Mouse (Mus musculus) lung, embryonic 14.5 days (tissue): ENCODE results near the gene C77080. TPM values are rescaled to one million over a fixed set of nuclear protein-coding genes. Genes with fewer than 3 reads are reported as not detected.
A peak's percentile ranks its signal among the peaks of the same experiment; 100 is the strongest.
"Not testable (repeated sequence)": the region's sequence is repeated elsewhere in the genome, so short reads cannot be mapped to it uniquely, and the experiment has no call there.

Experiments
- ATAC-seq: fragments of 200-750 bp; cut with Nextera tagmentation; 2 replicates; pipeline ENCODE4 v1.8.0; 2017; ENCODE audit warnings: mild to moderate bottlenecking, moderate TSS enrichment, moderate library complexity; ENCODE audit not compliant: insufficient read depth
- DNase-seq: peaks from one replicate; pipeline ENCODE4 v3.0.0-alpha.2; 2015
- H3K27ac ChIP-seq: fragments of 300-500 bp; sonication (generic); 2 replicates; pipeline ENCODE4 v1.5.1; 2014; ENCODE audit warnings: low read depth, mild to moderate bottlenecking, moderate library complexity
- H3K27me3 ChIP-seq: fragments of 300-500 bp; sonication (generic); 2 replicates; pipeline ENCODE4 v1.6.1; 2014; ENCODE audit warnings: low read length, control low read depth; ENCODE audit not compliant: insufficient read depth
- H3K36me3 ChIP-seq: fragments of 300-500 bp; sonication (generic); 2 replicates; pipeline ENCODE4 v1.6.1; 2014; ENCODE audit warnings: control low read depth; ENCODE audit not compliant: insufficient read depth
- H3K4me1 ChIP-seq: fragments of 300-500 bp; sonication (generic); 2 replicates; pipeline ENCODE4 v1.6.1; 2014; ENCODE audit warnings: antibody characterized with exemption, control low read depth; ENCODE audit not compliant: insufficient read depth
- H3K4me2 ChIP-seq: fragments of 300-500 bp; sonication (generic); 2 replicates; pipeline ENCODE4 v1.6.1; 2014; ENCODE audit warnings: mild to moderate bottlenecking
- H3K4me3 ChIP-seq: fragments of 300-500 bp; sonication (generic); 2 replicates; pipeline ENCODE4 v1.5.1; 2014; ENCODE audit warnings: low read depth, low read length
- H3K9ac ChIP-seq: fragments of 300-500 bp; sonication (generic); 2 replicates; pipeline ENCODE4 v1.6.1; 2014
- H3K9me3 ChIP-seq: fragments of 300-500 bp; sonication (generic); 2 replicates; pipeline ENCODE4 v1.6.1; 2016; ENCODE audit warnings: low read depth, low read length, control low read depth
- CTCF ChIP-seq: IDR thresholded peaks from 2 replicates; pipeline ENCODE4 v1.5.1; 2016; ENCODE audit warnings: antibody characterized with exemption, low read depth
- WGBS: fragments of 180-500 bp; shearing (Covaris S2); extraction: QIAGEN DNeasy Blood & Tissue Kit; methylation state at CpG from one replicate; pipeline ENCODE4 v1.1.7; 2014; 5-methylcytosine and 5-hydroxymethylcytosine counted together
- polyA plus RNA-seq: library from polyadenylated mRNA; unstranded; fragments of >200 nt; fragmentation: Nextera tagmentation; extraction: Ambion mirVana; gene quantifications from 2 replicates; pipeline ENCODE4 v1.2.1, GENCODE M21; 2014

Gene C77080
- polyA plus RNA-seq, 1 experiment from 2014 or later: 2.8 TPM

- H3K27ac ChIP-seq: no peak overlapping the region
- WGBS: 83% methylated on average over 7 of the region's 7 CpGs
- H3K36me3 ChIP-seq: peaks cover 86% of the 10 kb centered on the region
- H3K9ac ChIP-seq: no peak overlapping the region
- ATAC-seq (no peak), DNase-seq (no peak)
- TF ChIP-seq CTCF: no peak
- no peaks in the 10 kb centered on the region for H3K9me3 ChIP-seq
- H3K4me1 ChIP-seq: peaks cover 6% of the 10 kb centered on the region; the same call in 1 of the 2 replicates
- no peak overlapping the region for H3K4me3 ChIP-seq
- 0 out of 2 replicates have a peak, but pooled peaks cover 7% of the 10 kb centered on the region for H3K27me3 ChIP-seq
- no peak overlapping the region for H3K4me2 ChIP-seq
These were observed 42.5 kb downstream of the C77080 start for GRCm38 (mm10) chr4:129218569-129219175.

- peaks cover 87% of the 10 kb centered on the region for H3K36me3 ChIP-seq
- H3K9me3 ChIP-seq, H3K4me1 ChIP-seq, H3K4me3 ChIP-seq, H3K9ac ChIP-seq, H3K27ac ChIP-seq, H3K4me2 ChIP-seq, ATAC-seq, H3K27me3 ChIP-seq: not testable (repeated sequence)
- peak; percentile 40 for TF ChIP-seq CTCF
- 70% methylated on average over 3 of the region's 3 CpGs for WGBS
- DNase-seq: peak; percentile 51
These were observed 48.7 kb downstream of the C77080 start for GRCm38 (mm10) chr4:129212486-129212885.

- no peak for ATAC-seq
- DNase-seq: peak; percentile 65
- Histone ChIP-seq H3K4me2 (no peak overlapping the region), H3K36me3 (peaks cover 87% of the 10 kb centered on the region), H3K9ac (no peak overlapping the region), H3K9me3 (no peaks in the 10 kb centered on the region), H3K27ac (no peak overlapping the region), H3K4me3 (no peak overlapping the region), H3K27me3 (no peaks in the 10 kb centered on the region), H3K4me1 (no peaks in the 10 kb centered on the region)
- TF ChIP-seq CTCF: no peak
- 61% methylated on average over 4 of the region's 4 CpGs for WGBS
These were observed 49.7 kb downstream of the C77080 start for GRCm38 (mm10) chr4:129211461-129211860.

- DNase-seq (peak; percentile 82), ATAC-seq (no peak)
- peak; percentile 72 for TF ChIP-seq CTCF
- no peak overlapping the region for H3K9ac ChIP-seq
- H3K4me1 ChIP-seq: no peaks in the 10 kb centered on the region
- no peak overlapping the region for H3K4me3 ChIP-seq
- H3K36me3 ChIP-seq: peaks cover 86% of the 10 kb centered on the region
- no peaks in the 10 kb centered on the region for H3K27me3 ChIP-seq
- WGBS: 55% methylated on average over 7 of the region's 7 CpGs
- H3K9me3 ChIP-seq: no peaks in the 10 kb centered on the region
- H3K27ac ChIP-seq: no peak overlapping the region
- no peak overlapping the region for H3K4me2 ChIP-seq
These were observed 51.7 kb downstream of the C77080 start for GRCm38 (mm10) chr4:129209504-129209903.

- ATAC-seq: no peak
These were observed 54.4 kb downstream of the C77080 start for GRCm38 (mm10) chr4:129206792-129207191.

GRCm38 (mm10) chr4:129204655-129205054 lies 56.5 kb downstream of the C77080 start:
- 92% methylated on average over 10 of the region's 10 CpGs for WGBS
- peaks cover 90% of the 10 kb centered on the region for H3K36me3 ChIP-seq

More at GRCm38 (mm10) chr4:129206792-129207191, 54.4 kb downstream of the C77080 start:
- Histone ChIP-seq H3K9ac (no peak overlapping the region), H3K9me3 (no peaks in the 10 kb centered on the region), H3K36me3 (peaks cover 91% of the 10 kb centered on the region), H3K4me2 (no peak overlapping the region), H3K4me3 (no peak overlapping the region), H3K27ac (no peak overlapping the region), H3K4me1 (no peaks in the 10 kb centered on the region), H3K27me3 (no peaks in the 10 kb centered on the region)
- TF ChIP-seq CTCF: no peak
- WGBS: 37% methylated on average over 8 of the region's 8 CpGs
- no peak for DNase-seq

GRCm38 (mm10) chr4:129197514-129197913 lies 63.7 kb downstream of the C77080 start:
- Histone ChIP-seq H3K9me3 (no peaks in the 10 kb centered on the region), H3K4me2 (no peak overlapping the region), H3K9ac (no peak overlapping the region), H3K4me1 (no peaks in the 10 kb centered on the region), H3K27ac (no peak overlapping the region), H3K36me3 (peaks cover 56% of the 10 kb centered on the region), H3K4me3 (no peak overlapping the region), H3K27me3 (no peaks in the 10 kb centered on the region)
- WGBS: 94% methylated on average over 6 of the region's 6 CpGs
- ATAC-seq (no peak), DNase-seq (no peak)
- TF ChIP-seq CTCF: no peak

More at GRCm38 (mm10) chr4:129204655-129205054, 56.5 kb downstream of the C77080 start:
- no peak for TF ChIP-seq CTCF
- H3K4me1 ChIP-seq: no peaks in the 10 kb centered on the region
- H3K9me3 ChIP-seq: no peaks in the 10 kb centered on the region
- ATAC-seq (no peak), DNase-seq (no peak)
- H3K9ac ChIP-seq: no peak overlapping the region
- H3K27me3 ChIP-seq: no peaks in the 10 kb centered on the region
- H3K27ac ChIP-seq: no peak overlapping the region
- H3K4me3 ChIP-seq: no peak overlapping the region
- H3K4me2 ChIP-seq: no peak overlapping the region
